Mouse (Mus musculus): ENCODE measurements around the gene Chpf.

- TF ChIP-seq CTCF (IDR thresholded peaks at IDR 0.05; ENCODE audit: extremely low read depth, insufficient read length, insufficient replicate concordance, low read depth, low read length): no peak
- TF ChIP-seq POLR2A (IDR thresholded peaks at IDR 0.05; ENCODE audit: low read depth, low read length): no peak
Measured at GRCm38 (mm10) chr1:75487040-75487404, 7.9 kb upstream of the Chpf start.
